Mouse (Mus musculus) spleen, adult 2 months (tissue): ENCODE data around the gene Ugt1a7c.
"Not testable (repeated sequence)": the region's sequence is repeated elsewhere in the genome, so short reads cannot be mapped to it uniquely, and the experiment has no call there.

Experiments
- CTCF ChIP-seq: fragments of 200-500 bp; IDR thresholded peaks from 2 replicates; pipeline ENCODE4 v1.5.1; 2011; ENCODE audit warnings: mild to moderate bottlenecking, inconsistent platforms; ENCODE audit not compliant: insufficient read depth, insufficient read length, insufficient replicate concordance; ENCODE audit errors: extremely low read depth
- POLR2A ChIP-seq: fragments of 200-500 bp; IDR thresholded peaks from 2 replicates; pipeline ENCODE4 v1.6.1; 2011; ENCODE audit warnings: low read depth, low read length, inconsistent platforms

DNA sequence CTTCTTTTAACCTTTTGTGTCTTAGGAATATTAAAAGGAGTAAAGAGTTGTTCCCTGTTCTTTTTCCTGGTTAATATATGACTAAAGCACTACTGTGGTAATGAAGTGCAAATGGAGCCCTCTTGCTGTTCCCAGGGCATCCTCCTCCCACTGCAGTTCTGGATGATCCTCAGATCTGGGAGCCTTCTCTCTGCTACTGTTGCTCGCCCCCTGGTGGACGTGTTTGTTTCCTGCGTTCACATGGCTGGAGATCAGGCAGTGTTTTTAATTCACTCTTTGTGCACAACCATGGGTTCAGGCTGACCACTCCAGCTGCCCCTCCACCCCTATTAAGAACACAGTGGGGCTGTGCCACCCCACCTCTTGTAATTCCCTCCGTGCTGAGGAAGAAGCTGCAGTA, 25.7 kb downstream of the Ugt1a7c start:
- TF ChIP-seq CTCF, POLR2A: not testable (repeated sequence)
